Mouse (Mus musculus) layer of hippocampus, adult 9-11 months (tissue): ENCODE measurements around the gene Cracr2a.

Experiments
- DNase-seq: peaks from one replicate; pipeline ENCODE4 v3.0.0; 2022

The Cracr2a gene

DNA sequence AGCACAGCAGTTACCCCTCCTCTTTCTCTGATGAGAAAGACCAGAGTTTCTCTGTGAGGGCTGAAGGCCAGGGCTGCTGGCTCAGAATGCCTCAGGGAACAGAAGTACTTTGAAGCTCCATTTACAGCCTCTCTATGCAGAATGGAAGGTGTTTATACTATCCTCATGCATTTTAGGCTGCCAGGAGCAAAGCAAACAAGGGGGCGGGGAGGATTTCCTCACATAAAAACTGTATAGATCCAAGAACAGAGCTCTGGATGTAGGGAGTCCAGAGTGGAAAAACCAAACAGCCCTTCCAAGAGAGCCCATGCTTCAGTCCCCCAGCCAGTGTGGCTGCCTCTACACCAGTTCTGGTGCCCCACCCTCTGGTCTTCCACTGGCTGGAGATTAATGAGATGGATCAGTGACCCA, 147.1 kb downstream of the Cracr2a start:
- DNase-seq, result no peak

DNA sequence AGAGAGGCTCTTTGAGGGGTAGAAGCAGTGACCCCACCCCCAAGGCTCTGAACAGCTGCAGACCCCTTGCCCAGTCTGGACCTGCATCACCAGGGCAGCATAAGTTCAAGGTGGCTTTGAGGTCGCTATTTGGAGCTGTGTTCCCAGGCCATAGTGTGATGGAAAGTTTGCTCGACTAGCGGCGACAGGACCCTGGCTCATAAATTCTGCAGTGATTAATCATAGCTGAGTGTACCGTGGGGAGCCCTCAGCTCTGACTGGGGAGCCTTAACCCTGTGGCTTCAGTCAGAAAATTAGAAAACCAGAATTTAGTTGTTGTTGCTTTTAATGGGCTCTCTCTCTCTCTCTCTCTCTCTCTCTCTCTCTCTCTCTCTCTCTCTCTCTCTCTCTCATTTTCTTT, 153.8 kb downstream of the Cracr2a start:
- no peak for DNase-seq

DNA sequence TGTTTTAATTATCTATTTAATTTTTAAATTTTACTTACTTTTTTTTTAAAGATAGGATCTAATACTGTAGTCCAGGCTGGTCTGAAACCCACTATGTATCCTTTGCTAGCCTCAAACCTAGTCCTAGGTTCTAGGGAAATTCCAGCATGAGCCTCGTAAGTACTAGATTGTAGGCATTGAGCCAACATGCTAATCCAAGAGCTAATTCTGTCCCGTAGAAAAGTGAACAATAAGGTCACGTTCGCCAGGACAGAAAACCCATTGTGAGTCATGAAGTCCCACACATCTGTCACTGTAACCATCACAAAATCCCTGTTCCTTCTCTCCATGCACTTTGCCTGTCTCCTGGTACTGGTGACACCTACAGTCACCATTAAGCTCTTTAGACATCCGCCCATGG, 154.3 kb downstream of the Cracr2a start:
- no peak for DNase-seq

DNA sequence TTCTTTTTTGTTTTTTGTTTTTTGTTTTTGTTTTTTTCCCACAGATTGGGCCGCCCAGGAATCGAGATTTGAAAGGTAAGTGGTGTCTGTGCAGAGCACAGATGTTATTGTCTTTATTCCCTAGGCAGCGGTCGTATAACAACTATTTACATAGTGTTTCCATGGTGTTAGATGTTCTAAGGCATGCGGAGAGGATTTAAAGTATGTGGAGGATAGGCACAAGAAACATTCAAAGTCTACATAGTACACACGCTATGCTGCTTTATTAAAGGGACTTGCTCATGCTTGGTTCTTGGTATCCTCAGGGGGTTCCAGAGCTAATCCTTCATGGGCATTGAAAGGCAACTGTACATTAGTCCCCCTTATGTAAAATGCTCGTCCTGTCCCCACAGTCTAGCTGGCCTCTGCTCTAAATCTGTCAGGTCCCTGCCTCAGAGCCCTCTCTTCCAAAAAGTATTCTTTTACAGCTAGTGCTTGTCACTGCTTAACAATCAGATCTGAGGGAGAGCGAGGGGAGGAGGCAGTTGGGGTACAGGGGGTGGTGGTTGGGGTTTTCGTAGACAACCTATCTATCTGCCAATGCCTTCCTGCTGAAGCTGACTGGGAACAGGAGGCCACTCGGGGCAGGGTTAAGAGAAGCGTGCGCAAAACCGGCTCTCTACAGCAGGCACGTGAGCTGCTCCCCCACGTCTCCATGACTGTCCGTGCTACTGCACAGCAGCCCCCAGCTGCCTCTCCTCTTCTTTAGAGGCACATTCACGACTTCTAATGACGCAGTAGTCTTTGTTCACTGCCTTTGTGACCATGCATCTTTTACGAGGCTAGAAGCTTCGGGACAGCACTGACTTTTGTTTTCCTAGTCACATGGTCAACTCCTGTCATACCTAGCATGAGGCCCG, 156.3 kb downstream of the Cracr2a start:
- DNase-seq, result no peak

DNA sequence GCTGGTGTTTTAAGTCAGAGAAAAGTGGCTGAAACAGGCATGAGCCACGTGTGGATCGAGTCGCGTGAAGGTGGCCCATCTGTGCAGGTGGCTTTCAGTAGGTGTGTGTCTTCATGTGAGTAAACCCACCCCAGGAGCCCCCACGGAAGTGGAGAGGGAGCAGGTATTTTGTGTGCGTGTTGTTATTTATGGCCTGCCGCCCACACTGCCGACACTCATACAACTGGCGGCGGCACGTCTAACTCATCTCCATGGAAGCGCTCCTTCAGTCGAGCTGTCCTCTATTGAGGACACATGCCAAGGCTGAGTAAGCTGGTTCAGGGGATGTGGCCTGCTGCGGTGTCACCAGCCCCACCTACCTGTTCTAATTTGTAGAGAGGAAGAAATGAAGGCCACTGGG, 158.7 kb downstream of the Cracr2a start:
- DNase-seq, result peak; percentile 49

DNA sequence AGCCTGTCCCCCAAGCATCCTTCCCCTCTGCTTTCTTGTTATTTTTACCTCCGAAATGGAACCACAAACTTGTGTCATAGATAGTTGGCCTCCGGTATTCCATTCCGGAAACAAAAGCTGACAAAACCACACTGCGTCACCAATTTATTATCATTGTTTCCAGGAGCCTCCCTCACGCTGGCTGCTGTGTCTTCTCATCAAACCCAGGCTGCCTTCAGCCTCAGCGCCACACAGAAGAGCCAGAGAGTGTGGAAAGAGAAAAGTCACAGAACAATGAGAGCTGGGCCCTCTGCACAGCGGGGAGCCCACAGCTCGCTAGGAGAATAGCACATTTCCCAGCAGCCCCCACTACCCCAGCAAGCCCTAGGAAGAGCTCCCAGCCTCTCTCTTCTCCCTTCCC, 162.0 kb downstream of the Cracr2a start:
- no peak for DNase-seq
